Mouse (Mus musculus) lung, postnatal 14 days (tissue): ENCODE data around the gene Stx3.

ENCODE experiments used
- DNase-seq: peaks from one replicate; pipeline ENCODE4 v3.0.0; 2021

The Stx3 gene

DNA sequence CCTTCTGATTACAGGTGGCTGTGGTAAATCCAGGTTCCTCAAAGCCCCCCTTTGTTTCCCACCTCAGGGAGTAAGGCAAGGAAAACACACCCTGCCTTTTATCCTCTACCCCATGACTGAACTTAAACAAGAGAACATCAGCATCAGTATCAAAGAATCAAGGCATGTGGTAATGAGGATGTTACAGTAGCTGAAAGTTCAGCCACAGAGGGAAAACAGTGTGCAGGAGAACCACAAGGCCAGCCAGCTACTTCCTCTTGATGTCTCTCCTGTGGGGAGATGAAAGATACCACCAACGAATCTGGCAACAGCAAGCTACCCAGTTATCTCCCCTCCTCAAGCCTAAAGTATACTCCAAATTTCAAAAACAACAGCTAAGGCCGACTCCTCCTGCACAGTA is 12.0 kb downstream of the Stx3 start:
- DNase-seq, result no peak

DNA sequence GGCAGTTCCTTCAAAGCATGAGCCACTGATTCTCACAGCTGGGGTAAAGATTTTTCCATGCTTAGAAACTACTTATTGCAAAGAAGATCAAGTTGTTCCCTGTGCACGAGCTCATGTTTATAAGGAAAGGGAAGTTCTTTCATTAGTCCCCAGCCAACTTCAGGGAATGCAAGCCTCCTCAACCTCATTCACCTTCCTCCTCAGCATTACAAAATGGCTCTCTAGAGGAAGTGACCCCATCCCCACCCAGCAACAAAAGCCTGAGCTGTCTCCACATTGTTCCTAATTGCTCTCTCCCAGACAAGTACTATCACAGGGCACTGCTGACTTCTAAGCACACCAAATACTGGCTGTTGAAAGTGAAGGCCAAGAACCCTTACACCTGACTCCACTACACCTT is 14.8 kb downstream of the Stx3 start:
- peak; percentile 39 for DNase-seq

DNA sequence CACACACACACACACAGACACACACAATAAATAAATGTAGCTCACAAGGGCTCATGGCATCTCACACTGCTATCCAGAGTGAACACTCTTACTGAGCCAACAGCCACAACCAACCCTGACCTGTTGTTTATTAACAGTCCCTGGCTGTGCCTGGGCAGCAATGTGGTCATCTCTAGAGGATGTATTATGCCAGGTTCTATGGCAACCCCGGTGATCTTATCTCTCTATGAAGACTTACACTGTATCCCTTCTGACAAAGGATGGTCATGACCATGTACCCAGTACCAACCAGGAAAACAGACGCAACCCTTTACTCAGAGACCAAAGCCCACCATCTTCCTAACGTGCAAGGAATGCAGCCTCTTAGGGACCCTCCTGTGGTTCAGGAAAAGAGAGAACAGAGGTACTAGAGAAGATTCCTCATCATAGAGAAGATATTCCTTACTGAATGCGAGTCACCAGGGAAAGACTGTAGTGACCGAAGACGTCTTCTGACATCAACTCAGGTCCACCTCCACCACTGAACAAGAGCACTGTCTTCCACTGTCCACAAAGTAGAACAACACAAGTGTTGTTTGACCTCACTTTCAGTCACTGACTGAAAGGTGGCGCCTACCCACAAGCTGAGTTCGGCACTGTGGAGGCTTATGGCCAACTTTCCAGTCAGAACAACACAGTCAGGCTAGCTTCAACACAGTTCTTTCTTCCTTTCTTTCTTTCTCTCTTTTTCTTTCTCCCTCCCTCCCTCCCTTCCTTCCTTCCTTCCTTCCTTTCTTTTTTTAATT is 18.5 kb downstream of the Stx3 start:
- DNase-seq, result no peak

DNA sequence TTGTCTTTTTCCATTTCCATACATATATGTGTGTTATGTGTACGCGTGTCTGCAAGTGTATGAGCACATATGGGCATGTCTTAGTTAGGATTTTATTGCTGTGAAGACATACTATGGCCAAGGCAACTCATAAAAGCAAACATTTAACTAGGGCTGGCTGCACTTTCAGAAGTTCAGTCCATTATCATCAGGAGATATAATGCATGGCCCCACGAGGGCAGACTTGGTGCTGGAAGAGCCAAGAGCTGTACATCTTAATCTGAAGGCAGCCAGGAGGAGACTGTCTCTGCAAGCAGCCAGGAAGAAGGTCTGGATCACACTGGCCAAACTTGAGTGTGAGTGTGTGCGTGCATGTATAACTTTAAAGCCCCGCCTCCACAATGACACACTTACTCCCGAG is 24.8 kb downstream of the Stx3 start:
- DNase-seq, result no peak

DNA sequence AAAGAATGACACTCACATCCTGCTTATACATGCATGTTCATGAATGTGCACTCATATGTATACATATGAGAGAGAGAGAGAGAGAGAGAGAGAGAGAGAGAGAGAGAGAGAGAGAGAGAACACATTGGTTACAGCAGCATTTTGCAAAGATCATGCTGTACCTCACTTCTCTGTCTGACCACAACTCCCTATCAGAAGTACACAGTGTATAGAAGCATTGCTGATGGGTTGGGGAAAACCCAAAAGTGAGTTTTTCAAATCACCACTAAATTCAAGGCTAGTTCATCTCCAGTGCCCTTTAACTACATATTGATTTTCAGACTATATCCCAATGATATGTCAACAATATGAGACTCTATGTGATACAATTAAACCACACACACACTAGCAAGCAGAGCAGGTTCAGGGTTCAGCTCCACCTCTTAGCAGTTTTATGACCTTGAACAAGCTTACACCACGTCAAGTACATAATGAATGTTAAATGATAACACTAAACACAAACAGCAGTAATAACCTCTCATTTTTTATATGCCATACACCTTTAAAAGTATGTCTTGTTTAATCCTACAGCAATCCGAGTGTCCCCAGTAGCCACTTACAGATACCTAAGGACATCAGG is 25.4 kb downstream of the Stx3 start:
- DNase-seq, result no peak

DNA sequence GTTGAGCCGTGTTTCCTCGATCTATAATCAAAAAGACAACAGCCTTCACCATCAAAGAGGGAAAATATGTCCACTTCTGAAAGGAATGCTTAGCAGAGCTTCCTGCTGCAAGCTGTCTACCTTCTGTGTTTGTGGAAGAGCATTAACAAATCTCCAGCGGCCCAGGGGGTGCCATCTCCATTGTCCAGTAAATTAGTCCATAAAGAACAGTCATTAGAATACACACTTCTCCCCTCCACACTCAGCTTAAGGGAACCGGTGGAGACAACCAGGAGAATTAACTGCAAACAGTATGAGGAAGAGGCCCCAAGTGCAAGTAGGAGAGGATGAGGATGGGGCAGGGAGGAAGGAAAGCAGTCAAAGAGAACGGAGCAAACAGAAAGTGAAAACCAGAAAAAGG is 27.4 kb downstream of the Stx3 start:
- DNase-seq, result no peak

DNA sequence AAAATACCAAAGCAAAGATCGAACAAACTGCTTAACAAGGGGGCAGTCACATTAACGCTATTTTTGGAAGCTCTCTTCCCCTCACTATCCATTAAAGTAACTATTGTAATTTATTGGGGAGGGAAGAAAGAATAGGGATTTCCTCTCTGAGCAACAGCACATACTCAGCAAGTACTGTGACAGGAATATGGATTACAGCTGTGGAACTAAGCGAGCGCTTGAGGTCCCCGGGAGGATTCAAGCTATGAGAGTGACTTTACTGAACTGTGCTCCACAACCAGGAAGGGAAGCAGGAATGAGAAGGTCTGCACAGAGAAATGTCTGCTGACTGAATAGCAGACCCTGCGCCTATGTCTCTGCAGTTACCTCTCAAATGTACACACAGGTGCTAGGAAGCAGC is 30.3 kb downstream of the Stx3 start:
- no peak for DNase-seq

DNA sequence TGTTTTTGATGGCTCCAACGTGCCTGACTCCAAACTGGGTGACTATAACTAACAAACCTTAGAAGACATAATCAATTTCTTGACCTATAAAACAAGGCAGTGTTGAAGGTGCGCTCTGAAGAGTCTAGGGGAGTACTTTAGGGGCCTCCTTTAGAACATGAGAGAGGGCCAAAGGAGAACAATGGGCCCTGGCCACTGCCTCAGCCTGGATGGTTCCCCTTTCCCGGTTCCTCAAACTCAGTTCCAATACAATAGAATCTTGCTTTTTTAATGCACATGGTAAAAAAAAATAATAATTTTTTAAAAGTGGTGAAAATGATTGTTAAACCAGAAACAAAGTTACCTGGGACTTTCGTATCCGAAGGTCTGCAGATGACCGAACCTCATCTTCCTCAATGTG is 31.4 kb downstream of the Stx3 start:
- no peak for DNase-seq

DNA sequence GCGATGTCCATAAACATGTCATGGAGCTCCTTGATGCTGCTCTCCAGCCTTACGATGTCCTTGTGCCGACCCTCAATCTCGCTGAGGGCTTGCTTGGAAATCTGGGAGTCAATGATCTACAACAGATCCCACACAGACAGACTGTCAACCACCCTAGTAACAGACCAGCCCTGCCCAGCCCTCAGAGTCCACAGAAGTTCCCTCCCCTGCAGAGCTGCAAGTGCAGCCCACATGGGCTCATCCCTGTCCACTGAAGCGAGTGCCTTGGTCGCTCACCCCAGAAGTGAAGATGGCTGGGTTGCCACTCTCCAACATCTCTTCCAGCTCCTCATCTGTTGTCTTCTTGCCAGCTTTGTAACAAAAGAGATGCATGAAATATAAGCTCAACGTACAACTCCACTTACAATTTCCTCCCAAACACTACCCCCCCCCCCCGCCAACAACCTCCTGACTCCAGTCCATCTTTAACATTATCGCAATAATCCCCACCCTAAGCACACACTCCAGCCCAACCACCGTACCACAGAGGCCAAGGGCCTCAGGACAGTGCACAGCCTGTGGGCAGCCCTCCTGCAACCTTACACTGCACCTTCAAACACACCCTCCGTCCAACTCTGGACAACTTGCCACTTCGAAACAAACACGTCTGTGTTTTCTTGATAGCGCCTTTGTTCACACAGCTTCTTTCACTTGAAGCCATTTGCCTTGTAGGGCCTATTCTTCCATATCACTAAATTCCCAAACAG is 33.6 kb downstream of the Stx3 start:
- DNase-seq, result no peak

DNA sequence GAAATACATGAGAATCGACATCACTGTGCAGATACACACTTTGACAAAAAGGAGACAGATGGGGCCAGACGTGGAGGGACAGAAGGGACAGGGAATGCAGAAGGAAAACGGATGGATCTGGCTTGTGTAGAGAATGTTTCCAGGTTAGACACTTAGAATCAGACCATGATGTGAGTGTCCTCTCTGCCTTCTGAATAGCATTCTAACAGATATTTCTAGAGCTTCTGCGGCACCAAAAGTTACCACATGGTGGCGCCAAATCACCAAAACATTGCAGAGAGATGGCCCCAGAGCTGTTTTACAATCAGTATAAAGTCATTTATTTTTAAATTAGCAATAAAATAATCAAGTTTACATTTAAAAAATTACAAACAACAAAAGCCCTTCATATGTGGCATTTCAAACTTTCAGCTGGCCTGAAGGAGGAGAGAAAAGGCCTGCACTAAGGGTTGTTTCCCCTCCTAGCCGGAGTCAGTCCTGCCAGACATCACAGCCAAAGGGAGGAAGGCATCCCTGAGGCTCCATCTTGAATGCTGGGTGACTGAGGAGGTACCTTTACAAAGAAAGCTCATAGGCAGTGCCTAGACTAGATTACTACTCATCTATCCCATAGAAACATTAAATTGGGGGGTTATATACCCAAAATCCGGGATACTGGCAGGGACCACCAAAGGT is 41.9 kb downstream of the Stx3 start:
- DNase-seq, result peak; percentile 73

DNA sequence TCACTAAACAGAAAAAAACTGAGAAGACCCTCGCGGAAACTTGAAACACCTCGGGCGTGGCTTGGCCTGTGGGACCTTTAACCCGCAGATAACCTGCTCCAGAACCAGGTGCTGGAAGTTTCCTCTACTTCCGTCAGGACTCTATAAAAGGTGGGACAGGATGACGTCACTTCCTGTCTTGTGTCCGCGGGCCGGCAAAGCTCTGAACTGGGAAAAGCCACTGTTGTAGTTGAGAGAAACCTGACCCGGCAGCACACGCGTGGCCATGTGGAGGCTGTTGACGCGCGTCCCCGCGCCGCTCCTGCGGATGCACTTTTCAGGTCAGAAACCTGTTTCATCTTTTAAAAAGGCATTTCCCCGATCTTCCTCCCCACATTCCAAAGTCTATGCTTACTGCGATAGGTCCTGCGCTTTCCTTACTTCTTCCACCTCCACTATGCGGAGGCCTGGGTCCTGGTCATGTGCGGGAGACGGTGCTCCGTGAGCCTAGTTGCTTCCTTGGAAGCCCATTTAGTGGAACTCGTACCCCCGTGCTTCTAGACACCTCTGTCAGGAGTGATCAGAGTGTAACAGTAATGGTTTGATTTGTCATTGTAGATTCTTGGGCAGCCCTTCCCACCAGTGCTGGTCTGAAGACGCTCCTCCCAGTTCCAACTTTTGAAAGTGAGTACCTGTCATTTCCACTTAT is 48.9 kb downstream of the Stx3 start, which contains the start of gene Mrpl16:
TSS of gene Mrpl16 (plus strand) at position 187 of the 688 bp plus-strand sequence.
- peak; percentile 91 for DNase-seq

DNA sequence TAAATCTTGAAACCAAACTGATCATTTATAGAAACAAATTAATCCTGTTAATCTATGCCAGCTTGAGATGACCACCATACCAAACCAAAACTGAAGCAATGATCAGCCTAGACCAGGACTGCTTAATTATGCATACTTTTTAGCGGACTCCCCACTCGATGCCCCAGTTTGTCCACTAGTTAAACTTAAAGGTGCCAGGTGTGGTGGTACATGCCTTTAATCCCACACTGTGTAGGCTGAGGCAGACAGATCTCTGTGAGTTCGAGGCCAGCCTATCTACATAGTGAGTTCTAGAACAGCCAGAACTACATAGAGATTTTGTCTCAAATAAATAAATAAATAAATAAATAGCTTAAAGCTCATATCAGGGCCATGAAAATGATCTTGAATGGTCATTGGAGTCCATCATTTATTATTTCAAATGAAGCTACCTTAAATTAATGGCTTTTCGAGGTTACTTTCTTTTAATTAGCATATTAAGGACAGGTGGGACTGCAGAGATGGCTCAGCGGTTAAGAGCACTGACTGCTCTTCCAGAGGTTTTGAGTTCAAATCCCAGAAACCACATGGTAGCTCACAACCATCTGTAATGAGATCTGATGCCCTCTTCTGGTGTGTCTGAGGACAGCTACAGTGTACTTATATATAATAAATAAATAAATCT is 49.8 kb downstream of the Stx3 start:
- no peak for DNase-seq

DNA sequence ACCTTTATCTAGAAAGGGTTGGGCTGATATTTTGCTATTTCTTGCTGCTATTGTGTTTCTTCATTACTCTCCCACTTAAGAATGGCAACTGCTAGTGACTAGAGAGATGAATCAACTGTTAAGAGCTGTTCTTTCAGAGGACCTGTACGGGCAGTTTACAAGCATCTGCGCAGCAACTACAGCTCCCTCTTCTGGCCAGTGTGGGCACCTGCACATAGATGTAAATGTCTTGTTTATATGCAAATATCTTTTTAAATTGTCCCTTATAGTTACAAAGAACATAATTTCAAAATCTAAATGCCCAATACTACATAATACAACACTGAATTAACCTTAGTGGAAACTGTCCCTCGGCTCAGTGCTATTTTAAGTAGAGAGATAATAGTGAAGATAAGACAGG is 51.0 kb downstream of the Stx3 start:
- DNase-seq, result peak; percentile 28

DNA sequence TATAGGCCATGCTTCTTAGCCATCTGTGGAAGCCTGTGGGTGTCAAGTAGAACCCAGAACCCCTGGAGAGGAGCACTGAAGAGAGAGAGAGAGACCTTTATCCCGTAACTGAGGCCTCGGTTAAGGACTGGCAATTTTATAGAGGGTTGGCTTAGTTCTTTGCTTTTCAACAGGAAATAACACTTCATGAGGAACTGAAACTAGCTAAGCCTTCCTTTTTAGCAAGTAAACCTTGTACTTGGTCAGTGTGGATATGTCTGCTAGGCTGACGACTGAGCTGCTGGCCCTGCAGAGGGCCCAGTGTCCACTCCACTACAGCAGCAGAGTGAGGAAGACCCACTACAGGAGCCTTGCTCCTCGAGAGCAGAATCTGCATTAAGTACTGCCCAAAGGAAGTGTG is 52.8 kb downstream of the Stx3 start:
- no peak for DNase-seq

DNA sequence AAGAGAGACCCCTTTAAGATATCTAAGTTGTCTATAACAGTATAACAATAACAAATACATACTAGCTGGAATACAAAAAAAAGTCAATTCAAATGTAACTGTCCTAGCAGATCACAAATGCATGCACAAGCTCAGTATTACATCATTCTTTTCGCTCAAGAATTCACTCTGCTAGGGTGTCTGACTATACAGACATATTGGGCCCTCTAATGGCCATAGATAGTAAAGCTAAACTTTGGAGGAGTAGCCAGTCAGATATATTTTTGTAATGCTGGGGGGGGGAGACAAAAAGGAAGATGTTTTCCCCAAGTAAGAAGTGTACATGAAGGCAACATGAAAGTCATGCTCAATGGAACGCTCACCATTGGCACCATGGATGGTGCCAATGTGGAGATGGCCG is 54.1 kb downstream of the Stx3 start:
- no peak for DNase-seq

DNA sequence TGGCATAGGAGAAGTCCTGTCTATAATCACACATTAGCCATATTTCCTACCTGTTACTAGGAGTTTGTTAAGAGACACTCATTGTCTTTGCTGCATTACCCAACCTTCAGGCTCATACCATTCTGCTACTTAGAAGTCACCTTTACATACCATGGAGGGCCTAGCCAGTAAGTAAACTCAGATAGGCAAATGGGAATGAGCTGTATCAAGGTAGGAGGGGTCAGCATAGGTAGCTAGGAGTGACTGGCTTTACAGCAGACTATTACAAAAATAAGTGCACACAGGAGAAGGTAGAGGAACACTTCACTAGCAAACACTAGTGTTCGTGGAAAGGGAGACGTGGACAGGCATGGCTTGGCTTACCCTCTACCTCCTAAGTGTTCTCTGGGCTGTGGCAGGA is 71.9 kb downstream of the Stx3 start, which contains the start of gene Gif:
TSS of gene Gif (plus strand) at position 257 of the 400 bp plus-strand sequence.
- no peak for DNase-seq

DNA sequence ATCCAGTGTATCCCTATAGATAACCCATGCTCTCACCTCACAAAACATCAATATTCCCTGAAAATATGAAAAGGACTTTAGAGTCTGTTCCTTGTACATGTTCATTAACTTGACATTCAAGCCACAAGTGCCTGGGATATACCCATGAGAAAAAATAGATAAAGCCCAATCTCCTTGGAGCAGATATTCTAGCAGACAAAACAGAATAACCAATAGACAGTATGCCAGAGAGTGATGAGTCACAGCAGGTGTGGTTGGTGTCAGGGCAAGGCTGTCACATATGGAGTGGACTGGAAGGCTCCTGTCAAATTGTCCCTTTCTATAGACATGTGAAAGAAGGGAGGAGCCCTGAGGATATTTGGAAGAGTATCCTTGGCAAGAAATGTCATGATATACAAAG is 73.5 kb downstream of the Stx3 start:
- DNase-seq, result no peak

DNA sequence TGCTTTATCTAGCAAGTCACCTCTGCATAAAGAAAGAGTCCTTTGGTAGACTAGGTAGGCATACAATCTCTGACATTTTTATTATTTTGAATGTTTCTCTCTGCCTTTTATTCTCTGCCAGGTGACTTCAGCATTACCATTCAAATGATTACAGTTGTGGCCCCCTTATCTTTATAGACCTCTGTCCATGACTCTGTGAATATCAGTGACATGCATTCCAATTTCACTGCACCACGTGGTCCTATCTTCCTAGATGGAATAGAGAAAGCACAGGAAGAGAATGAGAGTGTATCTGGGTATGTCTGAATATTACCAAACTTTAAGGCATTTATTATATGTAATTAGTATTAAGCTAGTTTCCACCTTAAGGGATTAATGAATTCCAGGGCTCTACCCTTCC is 82.7 kb downstream of the Stx3 start:
- DNase-seq, result no peak

DNA sequence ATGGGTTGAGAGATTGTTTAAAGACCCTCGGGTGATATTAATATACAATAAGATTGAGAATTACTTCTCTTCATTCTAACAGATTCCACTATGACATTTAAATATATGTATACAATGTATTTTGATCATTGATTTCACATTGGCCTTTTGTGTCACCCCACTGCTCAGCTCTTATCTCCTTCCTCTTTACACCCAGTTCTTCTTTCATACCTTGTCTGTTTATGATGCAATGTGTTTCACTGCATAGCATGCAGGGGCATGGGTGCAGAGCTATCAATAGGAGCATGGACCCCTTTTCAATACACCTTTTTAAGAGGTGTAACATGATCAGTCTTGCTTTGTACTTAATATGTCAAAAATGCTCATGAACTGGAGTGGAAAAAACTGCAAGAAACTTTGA is 88.9 kb downstream of the Stx3 start:
- DNase-seq, result no peak

DNA sequence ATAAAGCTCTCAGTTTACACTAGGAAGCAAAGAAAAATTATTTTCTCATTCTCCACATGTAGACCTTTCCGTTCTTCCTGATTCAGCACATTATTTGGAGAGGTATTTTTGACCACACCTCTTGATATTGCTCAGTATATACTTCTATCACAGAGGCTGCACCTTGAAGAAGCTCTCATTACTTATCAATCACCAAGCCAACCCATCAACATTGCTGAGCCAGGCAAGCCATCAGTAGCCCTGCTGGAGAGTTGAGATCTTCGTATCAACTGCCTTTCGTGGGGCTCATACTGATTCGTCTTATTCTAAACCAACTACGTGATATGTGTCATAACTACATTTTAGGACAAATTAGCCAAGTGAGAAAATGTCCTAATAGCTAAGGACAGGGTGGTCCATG is 91.9 kb downstream of the Stx3 start:
- no peak for DNase-seq

DNA sequence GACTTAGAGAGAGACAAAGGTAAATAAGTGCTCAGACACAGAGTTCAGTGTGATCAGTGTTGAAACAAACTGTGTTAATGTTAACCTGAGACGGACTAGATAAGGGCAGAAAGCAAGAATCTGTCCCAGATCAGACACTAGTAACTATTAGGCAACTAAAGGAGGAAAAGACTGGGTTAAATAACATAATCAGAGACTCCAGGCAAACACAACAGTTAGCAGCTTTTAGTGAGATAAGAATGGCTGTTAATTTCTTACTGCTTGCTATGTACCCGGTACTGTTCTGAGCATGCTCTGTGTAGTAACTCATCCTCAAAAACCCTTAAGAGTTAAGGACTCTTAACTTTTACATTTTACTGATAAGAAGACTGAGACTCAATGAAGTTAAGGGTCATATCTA is 93.3 kb downstream of the Stx3 start:
- no peak for DNase-seq
